Mouse (Mus musculus) cerebellum, adult 18-20 months (tissue): Measurements from ENCODE around the gene Rsph4a.
"Not testable (repeated sequence)": the region's sequence is repeated elsewhere in the genome, so short reads cannot be mapped to it uniquely, and the experiment has no call there.

Experiments
- DNase-seq, 2 experiments: peaks; one replicate each; pipeline ENCODE4 v3.0.0; 2021

The Rsph4a gene

DNA sequence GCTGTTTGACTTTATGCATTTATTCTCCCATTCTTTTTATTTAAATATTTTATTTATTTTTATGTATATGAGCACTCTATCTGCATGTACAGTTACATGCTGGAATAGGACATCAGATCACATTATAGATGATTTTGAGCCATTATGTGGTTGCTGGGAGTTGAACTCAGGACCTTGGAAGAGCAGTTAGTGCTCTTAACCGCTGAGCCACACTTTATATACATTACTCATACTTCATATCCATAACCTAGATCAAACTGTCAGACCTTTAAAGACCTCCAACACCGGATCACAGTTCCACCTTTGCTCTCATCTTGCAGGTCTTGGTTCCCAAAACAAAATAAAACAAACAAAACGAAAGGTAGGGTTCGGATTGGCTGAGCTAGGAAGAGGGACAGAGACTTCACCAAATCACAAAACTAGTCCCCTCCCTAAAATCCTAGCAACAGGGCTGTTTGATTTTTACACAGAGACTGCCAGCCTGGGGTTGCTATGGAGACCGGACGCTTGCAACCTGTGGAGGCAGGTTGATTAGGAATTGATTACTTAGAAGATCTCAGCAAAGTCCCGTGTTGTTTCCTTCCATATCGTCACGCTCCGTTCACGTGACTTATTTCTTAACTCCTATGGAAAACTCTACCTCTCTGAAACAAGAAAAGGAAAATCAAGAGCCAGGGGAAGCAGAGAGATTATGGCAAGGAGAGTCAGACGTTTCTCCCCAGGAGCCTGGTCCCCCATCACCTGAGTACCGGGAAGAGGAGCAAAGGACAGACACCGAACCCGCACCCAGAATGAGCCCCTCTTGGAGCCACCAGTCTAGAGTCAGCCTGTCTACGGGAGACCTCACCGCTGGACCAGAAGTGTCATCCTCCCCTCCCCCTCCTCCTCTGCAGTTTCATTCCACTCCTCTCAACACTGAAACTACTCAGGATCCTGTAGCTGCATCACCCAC lies at the start of gene Rsph4a:
Gene Rsph4a (plus strand): TSS at position 582 of the 952 bp plus-strand sequence.
- no peak for DNase-seq

DNA sequence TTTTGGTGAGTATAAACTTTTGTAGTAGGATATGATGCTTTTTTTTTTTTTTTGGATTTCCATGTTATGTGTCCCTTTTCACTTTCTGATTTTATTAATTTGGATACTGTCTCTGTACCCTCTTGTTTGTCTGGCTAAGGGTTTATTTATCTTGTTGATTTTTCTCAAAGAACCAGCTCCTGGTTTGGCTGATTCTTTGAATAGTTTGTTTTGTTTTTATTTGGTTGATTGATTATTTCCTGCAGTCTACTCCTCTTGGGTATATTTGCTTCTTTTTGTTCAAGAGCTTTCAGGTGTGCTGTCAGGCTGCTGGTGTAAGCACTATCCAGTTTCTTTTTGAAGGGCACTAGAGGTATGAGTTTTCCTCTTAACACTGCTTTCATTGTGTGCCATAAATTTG lies 47.5 kb upstream of the Rsph4a start, which contains the start of gene Sult3a1:
Gene Sult3a1 (plus strand): TSS at position 301 of the 400 bp plus-strand sequence.
- no peak for DNase-seq

DNA sequence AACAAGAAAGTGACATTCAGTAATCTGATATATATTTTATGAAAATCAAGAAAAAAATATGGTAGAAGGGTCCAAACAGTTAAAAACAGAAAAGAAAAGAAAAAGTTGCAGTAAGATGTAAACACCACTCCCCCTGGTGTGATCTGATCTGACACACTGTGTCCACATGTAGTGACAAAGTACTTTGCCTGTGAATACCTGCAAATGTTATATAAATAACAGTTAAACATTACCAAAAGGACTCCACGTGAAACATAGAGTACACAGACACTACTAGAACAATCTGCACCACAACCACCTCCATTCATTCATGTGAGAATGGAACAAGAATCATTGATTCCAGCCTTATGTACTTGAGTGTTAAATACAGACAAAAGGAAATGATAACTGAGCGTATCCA lies 38.9 kb upstream of the Rsph4a start:
- DNase-seq = no peak

DNA sequence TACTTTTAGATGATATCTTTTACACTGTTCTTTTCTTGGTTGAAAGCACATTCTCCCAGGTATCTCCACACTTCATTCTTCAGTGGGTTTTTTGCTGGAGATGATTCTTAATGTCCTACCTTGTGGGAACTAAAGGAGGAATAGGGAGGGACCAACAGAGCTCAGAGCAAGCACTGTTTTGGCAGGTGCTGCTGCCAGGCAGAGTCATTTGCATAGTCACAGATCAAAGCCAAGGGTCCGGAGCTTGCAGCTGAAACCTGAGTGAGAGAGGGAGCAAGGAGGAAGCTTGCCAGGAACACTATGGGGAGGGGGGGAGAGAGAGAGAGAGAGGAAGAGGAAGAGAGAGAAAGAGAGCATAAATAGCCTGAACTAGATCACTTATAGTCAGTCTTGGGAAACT lies 34.5 kb upstream of the Rsph4a start:
- no peak for DNase-seq

DNA sequence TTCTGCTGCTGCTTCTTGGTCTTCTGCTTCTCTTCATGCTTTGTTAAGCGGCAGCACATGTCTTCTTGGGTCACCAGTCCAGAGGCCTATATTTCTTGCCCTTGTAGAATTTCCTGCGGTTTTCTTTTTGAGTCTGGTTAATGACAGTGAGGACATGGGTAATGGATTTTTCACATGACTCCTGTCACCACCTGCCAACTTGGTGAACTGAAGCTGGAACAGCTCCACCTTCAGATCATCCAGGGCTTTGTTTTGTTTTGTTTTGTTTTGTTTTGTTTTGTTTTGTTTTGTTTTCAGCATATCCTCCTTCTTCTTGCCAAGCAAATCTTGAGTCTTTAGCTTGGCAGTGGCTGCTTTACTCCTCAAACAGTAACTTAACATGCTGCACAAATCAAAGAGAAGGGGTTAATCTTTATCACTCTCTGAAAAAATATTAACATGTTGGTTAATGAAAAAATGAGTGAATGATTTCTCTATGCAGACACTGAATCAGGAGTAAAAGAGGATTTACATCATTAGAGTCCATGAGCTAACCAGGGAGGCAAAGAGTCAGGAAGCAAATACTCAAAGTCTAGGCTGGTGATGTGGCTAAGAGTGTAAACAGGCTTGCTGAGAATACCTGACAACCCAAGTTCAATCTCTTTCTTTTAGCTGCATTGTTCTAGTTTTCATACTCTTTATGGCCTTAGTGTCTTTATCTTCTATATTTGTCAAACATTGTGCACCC lies 32.1 kb upstream of the Rsph4a start:
- no peak for DNase-seq

- not testable (repeated sequence) for DNase-seq
These were observed 22.5 kb upstream of the Rsph4a start for GRCm38 (mm10) chr10:33882411-33882810.

GRCm38 (mm10) chr10:33901520-33901919 lies 3.4 kb upstream of the Rsph4a start:
- DNase-seq = not testable (repeated sequence)

- no peak for DNase-seq
These were observed 578 bp downstream of the Rsph4a start for GRCm38 (mm10) chr10:33905489-33905888.

- DNase-seq = no peak
These were observed 35.8 kb downstream of the Rsph4a start for GRCm38 (mm10) chr10:33940702-33941101.

- DNase-seq = no peak
These were observed 40.5 kb downstream of the Rsph4a start for GRCm38 (mm10) chr10:33945390-33945789.

GRCm38 (mm10) chr10:33946336-33946735 lies 41.4 kb downstream of the Rsph4a start:
- DNase-seq = no peak

GRCm38 (mm10) chr10:33950803-33951583 lies 46.1 kb downstream of the Rsph4a start, which contains the start of gene Zup1:
TSS of gene Zup1 (minus strand) at chr10:33951269.
- DNase-seq = peak; percentile 82 to 88

DNA sequence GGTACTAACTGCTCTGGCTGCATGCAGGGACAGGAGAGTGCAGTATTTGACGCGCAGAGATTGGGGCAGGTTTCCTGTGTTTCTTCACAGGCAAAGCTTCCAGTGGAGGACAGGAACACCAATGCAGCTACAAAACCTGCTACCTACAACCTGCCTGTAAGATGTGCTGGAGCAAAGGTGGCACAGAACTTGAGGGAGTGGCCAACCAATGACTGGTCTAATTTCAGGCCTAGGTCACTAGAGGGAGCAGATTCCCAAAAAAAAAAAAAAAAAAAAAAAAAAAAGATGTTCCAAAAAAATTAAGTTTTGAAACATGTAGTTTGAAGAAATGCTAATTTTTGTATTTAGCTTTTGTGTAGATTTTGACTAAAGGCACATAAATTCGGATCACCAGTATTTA lies 47.6 kb downstream of the Rsph4a start:
- no peak for DNase-seq
